ENCODE assay signal across 13 mouse cellular contexts in genomic region chr11:119155638-119156480, GRCm38 (mm10).
DNase-seq lines count a peak whose midpoint lies in the region; ATAC-seq and TF ChIP-seq lines count a peak whose summit lies in the region.
"Had no signal": no experiment of that assay in that cellular context is flagged by ENCODE, and none has a peak within 500 bp of the region (broad histone marks: within the 10 kb centered on the region; RNA-seq: fewer than 3 reads in every experiment).

No protein-coding gene starts in this region.

- H3K4me2 ChIP-seq in forebrain, embryonic 11.5 days (ENCODE audit: low read depth, low read length, severe bottlenecking) = peak overlapping the region; percentile 44; the same call in 1 of the 2 replicates
- H3K4me2 ChIP-seq in hindbrain, postnatal 0 days (ENCODE audit: low read depth, low read length) = no peak overlapping the region
- peak overlapping the region; percentile 28 for H3K4me2 ChIP-seq in midbrain, embryonic 11.5 days
- H3K4me2 ChIP-seq: heart, embryonic 15.5 days; limb, embryonic 15.5 days had no signal

- H3K27ac ChIP-seq in forebrain, embryonic 11.5 days (ENCODE audit: low read depth, low read length) = peak overlapping the region; percentile 84
- H3K27ac ChIP-seq in hindbrain, postnatal 0 days = peak overlapping the region; percentile 49
- H3K27ac ChIP-seq in midbrain, embryonic 11.5 days (ENCODE audit: low read depth, low read length) = peak overlapping the region; percentile 85; the same call in 1 of the 2 replicates
- no peak overlapping the region for H3K27ac ChIP-seq in cerebellum, adult 2 months (ENCODE audit: insufficient read depth, low read length)
- H3K27ac ChIP-seq: heart, embryonic 15.5 days; layer of hippocampus, adult 2 months; limb, embryonic 15.5 days had no signal

- intact Hi-C loops in left cerebral cortex, postnatal 36 days (cut with DNase I) = no loop called here

- TF ChIP-seq CTCF in hindbrain, postnatal 0 days (IDR thresholded peaks at IDR 0.05; ENCODE audit: low read depth) = no peak
- no peak for TF ChIP-seq CTCF in cerebellum, adult 2 months (IDR thresholded peaks at IDR 0.05; ENCODE audit: borderline replicate concordance, insufficient read depth, low read depth, low read length)

- H3K27me3 ChIP-seq in forebrain, embryonic 11.5 days (ENCODE audit: control insufficient read depth, insufficient read depth, low read length) = no peaks in the 10 kb centered on the region
- H3K27me3 ChIP-seq in hindbrain, postnatal 0 days (ENCODE audit: insufficient read depth, low read length) = no peaks in the 10 kb centered on the region
- H3K27me3 ChIP-seq in midbrain, embryonic 11.5 days (ENCODE audit: control insufficient read depth, insufficient read depth, low read length) = peaks cover 4% of the 10 kb centered on the region; the same call in 1 of the 2 replicates
- H3K27me3 ChIP-seq in cerebellum, adult 2 months (ENCODE audit: control insufficient read depth, insufficient read depth, low read length) = no peaks in the 10 kb centered on the region
- H3K27me3 ChIP-seq: heart, embryonic 15.5 days had no signal

- peak; percentile 89 for DNase-seq in ES-CJ7 (ENCODE audit: low read depth, low spot score)
- DNase-seq in forebrain, embryonic 11.5 days (ENCODE audit: low spot score) = peak; percentile 73
- no peak for DNase-seq in hindbrain, postnatal 0 days (ENCODE audit: low spot score)
- DNase-seq in midbrain, embryonic 11.5 days (ENCODE audit: low spot score, missing footprints) = peak; percentile 92
- DNase-seq in cerebellum, adult 2 months = no peak
- no peak for DNase-seq in left cerebral cortex, postnatal 36 days (ENCODE audit: low spot score in 2 of 2)
- DNase-seq in layer of hippocampus, adult 8-10 months (ENCODE audit: low spot score in 2 of 2) = no peak
- DNase-seq: gastrocnemius, postnatal 10 days; lung, postnatal 10 days had no signal

- H3K9me3 ChIP-seq in forebrain, embryonic 11.5 days (ENCODE audit: control insufficient read depth, low read length) = no peaks in the 10 kb centered on the region
- H3K9me3 ChIP-seq in hindbrain, postnatal 0 days (ENCODE audit: low read length) = no peaks in the 10 kb centered on the region
- H3K9me3 ChIP-seq in midbrain, embryonic 11.5 days (ENCODE audit: control insufficient read depth, low read length) = no peaks in the 10 kb centered on the region
- H3K9me3 ChIP-seq: heart, embryonic 15.5 days; limb, embryonic 15.5 days had no signal

- peak; percentile 37; the same call in 1 of the 2 replicates for ATAC-seq in forebrain, embryonic 11.5 days (replicated peaks; ENCODE audit: low FRiP score)
- no peak for ATAC-seq in hindbrain, postnatal 0 days
- peak; percentile 38 for ATAC-seq in midbrain, embryonic 11.5 days (ENCODE audit: low FRiP score)
- no peak for ATAC-seq in megakaryocyte, adult 5-6 weeks (ENCODE audit: poor library complexity, severe bottlenecking)

- H3K9ac ChIP-seq in forebrain, embryonic 11.5 days (ENCODE audit: low read length) = peak overlapping the region; percentile 28; the same call in 1 of the 2 replicates
- no peak overlapping the region for H3K9ac ChIP-seq in hindbrain, postnatal 0 days (replicated peaks; ENCODE audit: low read length)
- peak overlapping the region; percentile 33 for H3K9ac ChIP-seq in midbrain, embryonic 11.5 days (ENCODE audit: low read length)
- H3K9ac ChIP-seq: heart, embryonic 15.5 days; limb, embryonic 15.5 days had no signal

- H3K36me3 ChIP-seq in forebrain, embryonic 11.5 days (ENCODE audit: control insufficient read depth, insufficient read depth, low read length) = peaks cover 2% of the 10 kb centered on the region; the same call in 1 of the 2 replicates
- peaks cover 16% of the 10 kb centered on the region for H3K36me3 ChIP-seq in hindbrain, postnatal 0 days (ENCODE audit: insufficient read depth, low read length)
- peaks cover 9% of the 10 kb centered on the region for H3K36me3 ChIP-seq in midbrain, embryonic 11.5 days (ENCODE audit: control insufficient read depth, insufficient read depth, low read length)

- no peak for TF ChIP-seq POLR2A in cerebellum, adult 2 months (IDR thresholded peaks at IDR 0.05; ENCODE audit: borderline replicate concordance, insufficient read depth, low read length)

- WGBS in forebrain, embryonic 11.5 days = 19% methylated on average over 30 of the region's 30 CpGs
- WGBS in hindbrain, postnatal 0 days = 42% methylated on average over 30 of the region's 30 CpGs
- 22% methylated on average over 30 of the region's 30 CpGs for WGBS in midbrain, embryonic 11.5 days
- WGBS in cerebellum, adult 2 months = 77% methylated on average over 30 of the region's 30 CpGs

- H3K4me3 ChIP-seq in forebrain, embryonic 11.5 days (ENCODE audit: low read depth, low read length) = no peak overlapping the region
- no peak overlapping the region for H3K4me3 ChIP-seq in hindbrain, postnatal 0 days (ENCODE audit: low read length)
- H3K4me3 ChIP-seq in midbrain, embryonic 11.5 days (ENCODE audit: low read depth, low read length) = no peak overlapping the region
- H3K4me3 ChIP-seq in cerebellum, adult 2 months (replicated peaks; ENCODE audit: insufficient read depth, low read depth, low read length) = no peak overlapping the region
- H3K4me3 ChIP-seq: heart, embryonic 15.5 days; limb, embryonic 15.5 days had no signal

- H3K4me1 ChIP-seq in forebrain, embryonic 11.5 days (replicated peaks; ENCODE audit: control insufficient read depth, insufficient read depth, low read length) = peaks cover 33% of the 10 kb centered on the region
- H3K4me1 ChIP-seq in hindbrain, postnatal 0 days (ENCODE audit: insufficient read depth, low read length) = peaks cover 10% of the 10 kb centered on the region
- H3K4me1 ChIP-seq in midbrain, embryonic 11.5 days (ENCODE audit: control insufficient read depth, insufficient read depth, low read length) = peaks cover 42% of the 10 kb centered on the region
- peaks cover 14% of the 10 kb centered on the region; the same call in 1 of the 2 replicates for H3K4me1 ChIP-seq in cerebellum, adult 2 months (ENCODE audit: control insufficient read depth, insufficient read depth, low read length)

Comparison
In these comparisons a context has a peak if more than half of its experiments do, and no peak if none do; other contexts are left out.
1. DNase-seq: peak in ES-CJ7 (single experiment), forebrain, embryonic 11.5 days (single experiment) and midbrain, embryonic 11.5 days (single experiment); none in hindbrain, postnatal 0 days (single experiment), cerebellum, adult 2 months (0 of 2), left cerebral cortex, postnatal 36 days (0 of 2) and layer of hippocampus, adult 8-10 months (0 of 2).
2. ATAC-seq: peak in forebrain, embryonic 11.5 days (single experiment) and midbrain, embryonic 11.5 days (single experiment); none in hindbrain, postnatal 0 days (single experiment) and megakaryocyte, adult 5-6 weeks (single experiment).